Mouse (Mus musculus) hindbrain, embryonic 15.5 days (tissue): ENCODE data around the gene Rabif. TPM values are rescaled to one million over a fixed set of nuclear protein-coding genes. Genes with fewer than 3 reads are reported as not detected.

Experiments used
- polyA plus RNA-seq: library from polyadenylated mRNA; unstranded; fragments of >200 nt; fragmentation: Nextera tagmentation; extraction: Ambion mirVana; gene quantifications from 2 replicates; pipeline ENCODE4 v1.2.1, GENCODE M21; 2015

The Rabif gene
- polyA plus RNA-seq, 1 experiment from 2014 or later: 73.1 TPM

Other genes starting within 250 kb of the Rabif start
- 0.45 TPM in 1 of 2 replicates, not detected in the other for gene Myog, start 204.7 kb upstream of the Rabif start, polyA plus RNA-seq
- gene Ppfia4, start 161.7 kb upstream of the Rabif start, polyA plus RNA-seq: 26.7 and 28.7 TPM in 2 replicates
- 125 and 126 TPM in 2 replicates for gene Tmem183a, start 132.7 kb upstream of the Rabif start, polyA plus RNA-seq
- gene 4933406M09Rik, start 108.7 kb upstream of the Rabif start, polyA plus RNA-seq: not detected in 2 replicates
- 14.6 and 16.5 TPM in 2 replicates for gene Cyb5r1, start 89.1 kb upstream of the Rabif start, polyA plus RNA-seq
- gene Adipor1, start 79.3 kb upstream of the Rabif start, polyA plus RNA-seq: 83.1 and 86.8 TPM in 2 replicates
- gene Klhl12, start 39.1 kb upstream of the Rabif start, polyA plus RNA-seq: 38.0 and 38.2 TPM in 2 replicates
- gene Mgat4e, start 55.0 kb downstream of the Rabif start, polyA plus RNA-seq: not detected in 2 replicates
- gene Kdm5b, start 65.5 kb downstream of the Rabif start, polyA plus RNA-seq: 67.9 and 69.6 TPM in 2 replicates
- gene Syt2, start 152.0 kb downstream of the Rabif start, polyA plus RNA-seq: 10.7 and 13.0 TPM in 2 replicates